Mouse (Mus musculus) thymus, postnatal 4 days (tissue): ENCODE measurements at regions not wholly inside any gene's neighbourhood (a gene's known extent, or its start where the extent isn't known, plus 50 kb on each side); places are given as distances from the start of the nearest gene placed in this dataset.
A peak's percentile ranks its signal among the peaks of the same experiment; 100 is the strongest.
"Not testable (repeated sequence)": the region's sequence is repeated elsewhere in the genome, so short reads cannot be mapped to it uniquely, and the experiment has no call there.

Source experiments
- DNase-seq: peaks from one replicate; pipeline ENCODE4 v3.0.0; 2021

DNA sequence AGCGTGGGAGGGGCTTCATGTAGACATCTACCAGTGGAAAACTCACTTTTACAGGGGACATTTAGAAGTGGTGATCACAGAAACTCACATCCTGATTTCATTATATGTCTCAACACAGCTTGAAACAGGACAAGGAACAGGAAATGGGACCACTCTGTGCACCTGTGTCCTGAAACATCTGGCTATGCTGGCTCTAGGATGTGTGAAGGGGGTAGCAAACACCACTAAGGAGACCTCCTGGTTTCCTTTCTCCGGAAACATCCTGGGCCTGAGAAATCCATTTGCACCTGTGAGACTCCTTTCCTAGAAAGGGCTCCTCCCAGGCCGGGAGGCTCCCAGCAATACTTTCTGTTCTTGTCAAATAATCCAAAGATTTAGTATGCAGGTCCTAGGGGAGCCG, 167.1 kb downstream of the Opa1 start:
- DNase-seq, result no peak

DNA sequence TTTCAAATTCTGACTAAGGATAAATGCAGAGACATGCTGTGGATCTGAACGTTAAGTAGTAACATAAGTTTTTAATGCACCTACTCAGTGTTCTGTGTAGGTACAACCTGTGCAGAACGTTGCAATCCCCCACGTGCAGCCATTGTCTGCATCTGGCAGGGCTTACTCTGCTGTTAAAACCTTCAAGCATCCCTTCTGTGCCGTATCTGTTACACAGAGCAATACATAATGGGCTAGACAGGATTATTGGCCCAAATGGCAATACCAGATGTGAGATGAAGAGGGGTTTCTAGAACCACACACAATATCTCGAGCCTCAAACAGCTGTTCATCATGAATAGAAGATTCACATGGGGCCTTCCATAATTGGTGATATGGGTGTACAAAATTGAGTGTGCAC, 170.0 kb downstream of the Opa1 start:
- no peak for DNase-seq

DNA sequence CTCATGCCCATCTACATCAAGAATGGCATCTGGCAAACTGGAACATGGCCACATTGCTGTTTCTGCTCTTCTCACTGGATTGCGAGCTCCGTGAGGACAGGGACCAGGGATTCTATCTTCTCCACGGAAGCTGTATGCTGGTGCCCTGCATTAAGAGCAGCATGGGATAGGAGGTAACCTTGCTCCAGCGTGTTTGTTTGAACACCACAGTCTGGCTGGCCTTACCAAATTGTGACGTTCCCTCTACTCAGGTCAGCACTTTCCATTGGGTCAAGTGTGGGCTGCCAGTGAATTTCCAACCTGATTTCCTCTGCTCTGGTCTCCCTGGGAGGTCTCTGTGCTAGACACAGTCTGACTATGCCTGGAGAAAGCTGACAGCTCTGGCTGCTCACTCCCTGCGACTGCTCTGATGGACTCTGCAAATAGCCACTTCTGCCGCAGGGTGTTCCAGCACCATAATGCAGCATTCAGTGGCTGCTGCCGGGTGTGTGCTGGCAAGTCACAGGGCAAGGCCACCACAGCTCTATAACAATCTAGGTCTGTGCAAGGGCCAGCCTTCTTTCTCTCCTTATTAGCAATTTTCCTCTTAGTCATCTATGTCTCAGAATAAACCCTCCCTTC, 175.6 kb downstream of the Opa1 start:
- DNase-seq, result no peak

DNA sequence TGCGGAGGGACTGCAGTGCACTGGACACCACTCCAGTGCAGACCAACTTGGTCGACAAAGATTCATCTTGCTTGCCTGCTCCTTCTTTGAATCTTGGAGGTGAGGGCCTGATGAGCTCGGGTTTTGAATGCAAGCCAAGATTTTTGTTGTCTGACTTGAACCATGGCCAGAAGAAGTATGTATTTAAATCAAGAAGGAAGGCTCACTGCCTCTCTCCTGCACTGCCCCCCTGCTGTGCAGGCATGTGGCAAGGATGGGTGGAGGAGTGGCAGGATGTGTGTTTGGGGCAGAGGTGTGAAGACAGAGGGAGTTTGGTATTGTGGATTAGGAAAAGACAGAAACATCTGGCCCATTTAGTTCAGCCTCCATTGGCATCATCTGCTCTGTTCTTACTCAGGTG, 179.1 kb downstream of the Opa1 start:
- no peak for DNase-seq

DNA sequence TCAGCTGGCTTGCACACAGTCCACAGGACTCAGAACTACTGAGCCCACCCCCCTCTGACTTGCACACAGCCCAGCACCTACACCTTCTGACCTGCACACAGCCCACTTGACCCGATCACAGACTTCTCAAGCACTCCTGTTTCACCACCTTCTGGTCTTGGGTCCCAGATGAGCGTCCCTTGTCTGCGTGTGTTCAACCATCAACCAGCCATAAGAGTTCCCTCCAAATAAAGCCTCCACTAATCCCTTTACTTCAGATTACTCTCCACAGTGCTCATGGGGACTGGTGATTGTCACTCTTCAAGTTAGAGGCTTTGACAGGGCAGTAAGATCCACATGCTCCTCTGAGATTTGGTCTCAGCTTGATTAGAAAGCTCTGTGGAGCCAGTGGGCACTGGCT, 180.3 kb downstream of the Opa1 start:
- DNase-seq, result no peak

DNA sequence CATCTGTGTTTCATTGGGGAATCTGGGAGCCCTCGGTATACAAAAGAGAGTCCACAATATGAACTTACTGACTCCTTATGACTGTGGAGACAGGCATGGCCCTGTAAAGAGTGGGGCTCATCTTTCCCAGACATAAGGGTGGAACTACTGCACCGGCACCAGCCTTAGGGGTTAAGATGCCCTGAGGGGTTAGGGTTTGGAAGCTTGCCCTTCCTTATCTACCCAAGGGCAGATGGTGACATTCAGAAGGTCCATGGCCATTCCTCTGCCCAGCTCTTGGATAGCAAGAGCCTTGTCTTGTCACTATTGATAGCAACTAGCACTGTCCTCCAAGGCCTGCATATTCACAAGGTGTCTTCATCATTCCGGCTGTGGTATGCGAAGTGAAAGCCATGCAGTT, 181.5 kb downstream of the Opa1 start:
- DNase-seq, result no peak

DNA sequence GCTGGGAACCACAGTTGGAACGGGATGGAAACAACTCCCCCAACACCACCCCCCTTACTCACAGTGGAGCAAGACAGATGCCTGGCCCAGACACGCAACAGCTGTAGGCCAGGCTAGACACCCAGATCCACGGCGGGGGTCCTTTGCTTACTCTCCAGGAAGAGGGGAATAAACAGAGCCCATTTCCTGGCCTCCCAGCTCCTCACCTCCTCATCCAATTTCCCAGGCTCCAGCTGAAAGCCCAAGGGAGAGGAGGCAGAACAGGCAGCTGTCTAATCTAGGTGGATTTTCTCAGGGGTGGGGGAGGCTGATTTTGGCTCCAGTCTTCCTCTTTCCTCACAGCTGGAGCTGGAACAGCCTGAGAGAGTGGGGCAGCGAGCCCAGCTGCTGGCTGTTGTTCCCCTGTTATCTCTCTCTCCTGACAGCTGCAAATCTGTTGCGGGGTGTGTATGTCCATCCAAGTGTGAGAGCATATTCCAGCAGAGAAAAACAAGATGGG, 182.7 kb downstream of the Opa1 start:
- no peak for DNase-seq

DNA sequence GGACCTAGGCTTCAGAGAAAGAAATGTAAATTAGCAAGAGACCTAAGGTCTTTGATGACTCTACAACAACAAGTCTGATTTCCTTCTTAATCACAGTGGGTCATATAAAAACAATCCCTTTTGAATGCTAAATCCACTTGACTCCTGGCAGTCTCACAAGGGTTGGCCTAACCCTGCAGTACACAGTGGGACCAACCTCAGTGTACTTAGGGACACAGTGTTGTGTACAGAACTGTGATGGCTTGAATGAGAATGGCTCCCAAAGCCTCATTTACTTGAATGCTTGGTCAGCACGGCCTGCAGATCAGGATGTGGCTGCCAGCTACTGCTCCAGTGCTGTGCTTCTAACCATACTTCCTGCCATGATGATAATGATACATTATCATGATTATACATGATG, 185.2 kb downstream of the Opa1 start:
- DNase-seq, result no peak

DNA sequence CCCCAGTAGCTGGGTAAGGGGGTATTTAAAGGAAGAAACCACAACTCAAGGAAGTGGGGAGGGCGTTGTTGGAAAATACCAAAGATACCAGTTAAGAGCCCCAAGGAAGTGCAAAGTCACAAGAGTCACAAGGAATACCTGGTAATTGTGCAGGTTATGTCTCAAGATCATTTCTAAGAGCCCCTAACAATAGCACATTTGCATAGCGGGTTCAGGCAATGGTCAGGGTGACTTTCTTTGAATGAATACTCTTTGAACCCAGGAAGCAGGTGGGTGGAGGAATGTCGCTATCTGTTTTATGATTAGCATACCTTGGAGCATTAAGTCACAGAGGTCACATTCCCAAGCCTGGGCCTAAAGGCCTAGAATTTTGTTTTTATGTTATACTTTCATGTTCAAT, 186.7 kb downstream of the Opa1 start:
- not testable (repeated sequence) for DNase-seq

DNA sequence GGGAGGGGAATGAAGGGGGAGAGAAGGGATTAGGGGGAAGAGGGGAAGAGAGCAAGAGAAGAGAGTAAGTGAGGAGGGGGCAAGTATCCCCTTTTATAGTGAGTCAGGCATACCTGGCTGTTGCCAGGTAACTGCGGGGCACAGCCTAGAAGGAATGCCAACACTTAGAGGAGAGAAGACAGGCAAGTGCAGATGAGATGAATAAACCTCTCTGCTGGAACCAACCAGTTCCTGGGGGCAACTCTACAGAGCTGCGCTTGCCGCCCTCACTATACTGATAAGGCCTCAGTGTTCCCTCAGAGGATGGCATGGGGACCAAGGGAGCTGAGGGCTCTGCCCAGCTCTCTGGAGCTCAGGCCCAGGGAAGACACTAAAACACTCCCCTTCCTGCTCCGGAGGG, 192.2 kb downstream of the Opa1 start:
- DNase-seq, result no peak

DNA sequence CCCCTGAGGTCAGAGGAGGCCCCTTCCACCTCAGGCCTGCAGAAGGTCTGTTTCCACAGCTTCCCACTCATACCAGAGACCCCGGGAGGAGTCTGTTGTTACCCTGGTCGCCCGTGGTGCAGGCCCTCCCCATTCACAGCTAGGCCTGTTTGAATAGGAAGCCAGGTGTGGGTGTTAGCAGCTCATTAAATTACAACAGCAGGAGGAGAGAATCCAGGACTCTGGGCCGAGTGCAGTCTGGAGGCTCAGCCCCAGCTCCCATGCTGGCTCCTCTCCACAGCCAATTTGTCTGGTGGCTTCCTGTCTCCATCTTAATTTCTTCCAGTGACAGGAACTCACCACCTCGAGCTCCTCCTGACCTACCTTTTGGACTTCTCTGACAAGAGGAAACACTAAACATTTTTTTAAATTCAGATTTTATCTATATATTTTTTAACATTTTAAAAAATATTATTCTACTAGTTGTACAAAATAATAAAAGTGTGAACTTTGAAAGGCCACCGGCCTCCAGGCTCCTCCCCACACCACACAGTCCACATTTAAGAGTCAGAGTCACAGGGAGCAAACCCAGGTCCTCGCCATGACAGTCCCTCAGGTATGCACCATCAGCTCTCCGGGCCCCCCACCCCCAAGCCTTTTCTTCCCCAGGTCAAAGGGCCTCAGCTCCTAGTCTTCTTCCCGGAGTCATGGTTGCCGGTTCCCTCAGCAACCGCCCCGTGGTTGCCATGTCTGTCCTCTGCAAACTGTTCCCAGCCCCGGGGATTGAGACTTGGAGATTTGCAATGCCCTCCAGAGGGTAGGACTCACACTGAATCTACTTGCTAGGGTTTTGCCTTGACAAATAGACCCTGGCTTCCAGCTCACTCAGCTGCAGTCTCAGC, 192.8 kb downstream of the Opa1 start:
- DNase-seq, result no peak

DNA sequence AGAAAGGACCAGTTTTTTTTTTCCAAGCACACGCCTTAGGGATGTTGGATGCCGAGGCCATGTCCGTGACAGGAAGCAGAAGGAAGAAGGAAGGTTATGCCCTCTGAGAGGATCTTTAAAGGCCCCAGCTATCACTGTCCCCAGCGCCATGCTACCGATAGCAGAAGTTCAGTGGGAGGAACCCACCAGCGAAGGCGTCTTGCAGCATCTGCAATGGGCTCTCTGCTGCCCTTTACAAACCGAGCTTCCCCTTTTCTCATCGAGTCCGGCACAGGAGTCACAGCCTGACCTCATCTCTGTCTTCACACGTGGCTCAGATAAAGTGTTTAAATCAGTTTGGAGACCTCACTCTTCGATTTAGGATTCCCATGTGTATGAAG, 193.5 kb downstream of the Opa1 start:
- DNase-seq, result no peak

DNA sequence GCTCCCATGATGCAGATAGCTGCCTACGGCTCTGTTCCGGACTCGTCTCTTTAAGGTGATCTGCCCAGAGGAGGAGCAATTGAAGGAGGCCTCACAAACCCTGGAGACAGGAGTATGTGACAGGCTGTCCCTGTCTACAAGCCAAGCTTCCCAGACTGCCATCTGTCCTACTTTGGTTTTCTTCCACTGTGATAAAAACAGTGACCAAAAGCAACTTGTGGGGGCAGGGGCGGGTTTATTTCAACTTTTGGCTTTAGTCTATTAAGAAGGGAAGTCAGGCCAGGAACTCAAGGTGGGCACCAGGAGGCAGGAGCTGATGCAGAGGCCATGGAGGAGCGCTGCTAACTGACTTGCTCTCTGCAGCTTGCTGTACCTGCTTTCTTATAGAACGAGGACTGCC, 193.9 kb downstream of the Opa1 start:
- no peak for DNase-seq

DNA sequence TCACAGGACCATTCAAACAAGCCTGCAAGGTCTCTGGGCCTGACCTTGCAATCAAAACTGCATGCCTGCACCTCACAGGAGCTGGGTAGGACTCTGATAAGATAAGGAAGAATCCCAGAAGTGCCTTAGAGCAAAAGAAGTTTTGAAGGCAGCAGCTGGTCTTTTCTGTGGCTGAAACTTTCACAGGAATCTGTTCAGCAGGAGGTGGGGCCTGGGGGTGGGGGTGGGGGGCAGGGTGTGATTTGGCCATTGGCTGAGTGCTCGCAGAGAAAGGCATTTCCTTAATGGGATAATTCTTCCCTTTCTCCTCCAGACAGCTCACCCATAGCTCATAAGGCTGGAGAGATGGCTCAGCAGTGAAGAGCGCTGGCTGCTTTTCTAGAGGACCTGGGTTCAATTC, 195.8 kb downstream of the Opa1 start:
- DNase-seq, result no peak

DNA sequence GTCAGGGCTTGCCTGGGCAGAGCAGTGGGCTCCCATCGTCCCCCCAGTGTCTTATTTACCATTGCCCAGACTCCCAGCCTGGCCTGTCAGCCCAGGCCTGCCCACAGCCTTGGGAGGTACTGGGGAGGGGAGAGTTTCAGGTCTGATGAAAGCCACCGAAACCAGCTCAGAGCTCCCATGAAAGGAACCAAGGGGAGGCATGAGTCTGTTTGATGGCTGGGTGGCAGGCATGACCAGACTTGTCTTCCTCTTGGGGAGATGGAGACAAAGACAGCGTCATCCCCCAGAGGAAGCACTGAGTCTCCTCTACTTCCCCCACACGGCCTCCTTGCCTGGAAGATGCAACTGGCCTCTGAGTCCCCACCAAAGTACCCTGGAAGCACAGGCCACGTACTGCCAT, 196.7 kb downstream of the Opa1 start:
- DNase-seq, result no peak

DNA sequence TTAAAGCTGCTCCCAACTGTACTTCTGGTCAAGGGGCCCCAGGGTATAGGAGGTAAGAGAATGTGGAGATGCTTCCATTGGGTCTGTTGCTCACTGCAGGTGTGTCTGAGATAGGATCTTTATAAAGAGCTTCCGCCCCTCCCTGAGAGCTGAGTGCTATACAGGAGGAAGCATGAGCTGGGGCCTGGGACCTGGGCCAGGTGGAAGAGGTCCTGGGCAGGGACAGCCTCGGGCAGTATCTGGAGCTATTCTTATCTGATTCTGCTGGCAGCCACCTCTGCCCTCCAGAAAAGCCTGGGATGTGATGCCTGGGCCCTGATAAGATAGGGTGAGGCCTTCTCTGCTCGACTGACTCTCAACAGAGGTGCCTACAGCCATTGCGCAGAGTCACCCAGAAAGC, 203.3 kb downstream of the Opa1 start:
- DNase-seq, result peak; percentile 54

DNA sequence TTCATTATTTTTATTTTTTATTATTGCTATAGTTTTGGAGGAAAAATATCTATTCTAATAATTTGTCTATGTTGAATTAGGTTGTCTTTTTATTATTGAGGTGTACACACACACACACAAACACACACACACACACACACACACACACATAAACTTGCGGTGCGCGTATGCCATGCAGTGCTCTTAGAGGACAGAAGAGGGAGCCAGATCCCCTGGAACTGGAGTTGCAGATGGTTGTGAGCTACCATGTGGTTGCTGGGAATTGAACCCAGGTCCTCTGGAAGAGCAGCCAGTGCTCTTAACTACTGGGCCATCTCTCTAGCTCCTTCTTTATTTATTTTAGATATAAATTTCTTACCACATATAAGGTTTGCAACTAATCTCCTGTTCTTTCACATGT, 206.0 kb downstream of the Opa1 start:
- no peak for DNase-seq

DNA sequence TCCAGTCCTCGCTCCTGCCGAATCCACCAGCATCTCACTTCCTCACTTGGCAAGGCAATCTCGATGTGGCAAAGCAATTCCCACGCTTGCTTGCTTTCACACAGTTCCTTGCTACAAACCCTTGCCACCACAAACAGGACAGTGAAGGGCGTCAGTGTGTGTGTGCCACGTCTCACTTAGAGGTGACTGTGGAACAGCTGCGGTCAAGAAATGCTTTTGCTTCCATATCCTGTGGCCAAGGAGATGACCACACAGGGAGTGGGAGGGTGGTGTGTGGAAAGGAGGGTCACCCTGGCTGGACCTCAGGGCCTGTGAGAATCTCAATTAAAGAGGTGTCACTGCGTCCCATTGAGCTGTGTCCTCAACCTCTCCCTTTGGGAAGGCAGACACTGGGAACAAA, 207.4 kb downstream of the Opa1 start:
- DNase-seq, result no peak

DNA sequence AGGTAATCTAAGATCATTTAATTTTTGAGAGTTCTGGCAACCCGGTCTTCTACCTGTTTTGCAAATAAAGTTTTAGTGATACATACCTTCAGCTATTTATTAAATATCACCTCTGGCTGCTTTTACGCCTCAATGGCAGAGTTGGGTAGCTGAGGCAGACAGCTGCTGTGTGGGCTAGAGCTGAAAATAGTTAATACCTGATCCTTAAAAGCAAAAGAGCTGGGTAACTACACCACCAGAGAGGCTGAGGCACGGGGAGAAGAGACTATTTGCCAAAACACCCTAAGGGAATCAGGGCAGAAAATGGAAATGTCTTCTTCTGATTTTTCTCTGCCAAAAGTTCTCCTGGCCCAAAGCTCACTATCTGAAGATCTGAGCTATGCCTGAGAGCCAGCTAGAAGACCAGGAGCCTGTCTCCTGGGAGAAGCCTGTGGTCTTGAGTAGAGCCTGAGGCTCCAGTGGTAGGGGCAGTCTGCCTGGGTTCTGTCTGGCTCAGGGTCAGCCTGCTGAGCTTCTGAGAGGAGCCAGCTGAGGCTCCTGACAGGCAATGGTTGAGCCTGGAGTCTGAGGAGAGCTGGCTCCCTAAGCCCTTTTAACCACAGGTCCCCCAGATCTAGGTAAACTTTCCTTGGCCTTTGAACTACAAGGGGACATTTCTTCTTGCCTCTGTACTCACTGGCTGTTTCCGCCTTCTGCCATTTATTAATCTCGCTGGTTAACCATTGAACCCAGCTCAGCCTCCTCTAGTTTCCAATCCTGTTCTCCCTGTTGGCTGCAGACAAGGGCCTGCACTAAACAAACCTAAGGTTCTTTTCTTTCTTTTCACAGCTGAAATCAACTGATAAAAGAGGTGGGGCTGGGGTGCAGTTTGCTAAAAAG, 208.7 kb downstream of the Opa1 start:
- DNase-seq, result no peak

DNA sequence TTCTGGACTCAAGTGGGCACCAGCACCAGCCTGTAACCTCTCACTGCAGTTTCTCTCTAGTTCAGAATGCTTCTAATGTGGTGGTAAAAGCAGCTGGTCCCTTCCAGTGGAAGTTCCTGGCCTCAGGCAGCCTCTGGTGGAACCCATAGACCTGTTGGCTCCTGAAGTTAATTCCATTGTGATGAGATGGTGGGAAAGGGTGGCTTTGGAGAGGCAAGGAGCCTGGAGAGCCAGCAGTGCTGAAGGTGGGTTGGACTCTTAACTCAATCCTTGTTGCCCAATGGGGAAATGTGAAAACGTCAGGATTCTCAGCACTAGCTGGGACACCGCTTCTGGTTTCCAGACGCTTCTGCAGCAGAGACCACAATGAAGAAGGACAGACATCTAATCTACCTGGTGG, 210.9 kb downstream of the Opa1 start:
- no peak for DNase-seq

DNA sequence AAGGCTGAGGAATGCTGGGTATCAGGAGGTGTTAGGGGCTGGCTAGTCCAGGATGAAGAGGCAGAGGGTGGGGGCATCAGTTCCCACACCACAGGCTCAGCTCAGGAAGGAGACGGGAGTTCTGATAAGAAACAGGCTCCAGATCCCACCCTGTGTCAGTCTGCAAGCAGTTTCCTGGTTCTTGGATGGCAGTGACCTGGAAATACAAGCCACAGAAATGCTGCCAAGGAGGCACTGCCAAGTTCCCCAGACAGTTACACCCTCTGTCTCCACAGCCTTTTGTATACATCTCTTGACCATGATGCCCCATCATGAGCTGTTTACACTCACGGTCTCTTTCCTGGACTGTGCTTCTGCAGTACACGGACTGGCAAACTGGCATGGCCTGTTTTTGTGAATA, 220.1 kb downstream of the Opa1 start:
- no peak for DNase-seq

DNA sequence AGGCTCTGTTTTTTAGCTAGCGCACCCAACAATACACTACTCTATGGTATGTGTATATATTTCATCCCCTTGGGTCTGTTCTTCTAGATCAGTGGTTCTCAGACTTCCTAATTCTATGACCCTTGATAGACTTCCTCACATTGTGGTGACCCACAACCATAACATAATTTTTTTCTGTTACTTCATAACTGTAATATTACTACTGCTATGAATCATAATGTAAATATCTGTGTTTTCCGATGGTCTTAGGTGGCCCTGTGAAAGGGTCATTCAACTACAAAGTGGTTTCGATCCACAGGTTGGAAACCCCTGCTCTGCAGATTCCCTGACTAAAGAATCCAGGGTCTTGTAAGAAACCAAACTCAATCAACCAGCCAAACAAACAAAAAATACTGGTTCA, 220.8 kb downstream of the Opa1 start:
- DNase-seq, result no peak

DNA sequence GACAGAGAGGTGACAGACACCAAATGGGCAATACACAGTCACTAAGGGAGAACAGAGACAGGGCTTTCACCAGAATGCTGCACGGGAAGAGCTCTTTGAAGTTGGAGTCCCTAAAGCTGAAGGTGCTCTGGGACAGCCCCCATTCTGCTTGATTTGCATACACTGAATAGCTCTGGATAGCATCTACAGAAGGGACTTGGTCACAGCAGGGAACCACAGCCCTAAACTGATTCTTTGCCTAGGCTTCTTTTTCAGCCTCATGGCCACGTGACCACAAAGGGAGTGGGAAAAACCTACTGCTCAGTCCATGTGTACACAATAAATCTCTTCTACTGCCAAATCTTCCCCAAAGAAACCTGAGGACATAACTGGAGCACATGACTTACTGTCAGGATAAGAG, 221.3 kb downstream of the Opa1 start:
- no peak for DNase-seq

DNA sequence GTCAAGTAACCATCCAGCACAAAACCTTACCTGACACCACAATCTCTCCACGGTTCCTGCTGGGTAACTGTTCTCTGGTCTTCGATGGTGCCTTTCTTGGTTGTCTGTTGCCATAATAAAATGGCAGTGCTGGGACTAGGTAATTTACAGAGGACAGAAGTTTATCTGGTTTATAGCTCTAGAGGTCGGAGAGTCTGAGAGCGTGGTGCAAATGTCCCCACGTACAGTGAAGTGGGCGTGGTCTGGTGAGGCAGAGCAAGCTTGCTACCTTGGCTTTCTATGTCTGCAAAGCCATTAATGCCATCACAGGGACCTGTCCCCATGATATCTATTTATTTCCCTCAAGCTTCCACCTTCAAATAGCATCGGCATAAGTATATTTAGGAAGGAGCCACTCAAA, 223.0 kb downstream of the Opa1 start:
- no peak for DNase-seq
